Mouse (Mus musculus): ENCODE measurements at regions not wholly inside any gene's neighbourhood (a gene's known extent, or its start where the extent isn't known, plus 50 kb on each side); places are given as distances from the start of the nearest gene placed in this dataset.
A peak's percentile ranks its signal among the peaks of the same experiment; 100 is the strongest.

DNA sequence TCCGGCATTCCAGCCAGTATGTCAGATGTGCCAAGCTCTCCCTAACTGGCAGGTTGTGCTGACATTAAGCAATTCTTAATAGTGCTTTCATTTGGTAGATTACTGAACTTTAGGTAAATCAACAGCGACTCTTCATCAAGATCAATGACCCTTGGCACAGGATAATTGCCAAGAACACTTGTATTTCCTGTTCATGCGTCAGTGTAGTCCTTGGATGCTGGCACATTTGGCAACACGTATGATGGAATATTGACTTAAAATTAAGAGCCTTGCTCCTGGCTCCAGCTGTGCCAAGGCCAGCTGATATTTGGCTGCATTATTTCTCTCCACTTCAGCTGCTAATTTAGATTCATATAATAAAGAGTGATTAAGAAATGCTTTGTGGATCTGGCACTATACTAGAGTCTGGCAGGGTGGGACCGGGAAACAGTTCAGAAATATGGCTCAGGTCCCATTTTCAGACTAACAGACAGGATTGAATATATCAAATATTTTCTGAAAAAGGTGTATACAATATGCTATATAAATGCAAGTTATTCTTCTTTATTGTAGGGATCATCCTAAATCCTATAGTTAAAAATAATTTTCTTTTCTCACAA lies 365.5 kb downstream of the Mllt3 start:
- DNase-seq (ENCODE audit: extremely low spot score, low spot score), result no peak

DNA sequence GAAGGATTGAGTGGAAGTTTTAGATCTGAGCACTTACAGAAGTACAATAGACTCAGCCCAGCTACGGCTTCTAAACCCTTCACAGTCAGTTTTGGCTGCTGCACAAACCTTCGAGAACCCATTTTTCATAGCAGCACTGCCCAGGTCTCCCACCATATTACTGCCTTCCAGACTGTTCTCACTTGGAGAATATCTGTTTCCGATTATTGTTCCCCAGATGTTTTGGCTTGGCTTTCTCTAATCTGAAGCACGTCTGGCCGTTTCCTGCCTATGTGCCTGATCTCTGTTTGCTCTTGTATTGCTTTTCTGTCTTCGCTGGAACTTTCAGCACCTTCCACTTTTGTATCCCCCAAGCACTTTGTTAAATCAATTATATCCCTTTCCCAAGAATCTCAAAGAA lies 368.0 kb downstream of the Mllt3 start:
- DNase-seq (ENCODE audit: extremely low spot score, low spot score), result no peak

DNA sequence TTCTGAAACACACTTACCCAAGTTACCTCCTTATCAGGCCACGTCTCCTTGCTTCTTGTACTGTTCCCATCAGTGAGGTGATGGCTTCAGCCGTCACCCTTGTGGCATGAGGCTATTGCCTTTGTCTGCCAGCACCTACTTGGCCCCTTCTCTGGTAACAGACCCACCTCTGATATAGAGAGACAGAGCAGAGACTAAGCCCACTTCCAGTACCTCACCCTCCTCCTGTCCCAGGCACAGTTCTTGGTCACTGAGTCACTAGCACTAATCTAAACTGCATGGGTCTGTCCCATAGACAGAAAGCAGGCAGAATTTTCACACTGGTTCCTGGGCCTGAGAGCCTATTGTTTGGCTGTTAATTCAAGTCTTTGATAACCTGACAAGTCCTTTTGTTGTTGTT lies 370.3 kb downstream of the Mllt3 start:
- DNase-seq (ENCODE audit: extremely low spot score, low spot score), result no peak

DNA sequence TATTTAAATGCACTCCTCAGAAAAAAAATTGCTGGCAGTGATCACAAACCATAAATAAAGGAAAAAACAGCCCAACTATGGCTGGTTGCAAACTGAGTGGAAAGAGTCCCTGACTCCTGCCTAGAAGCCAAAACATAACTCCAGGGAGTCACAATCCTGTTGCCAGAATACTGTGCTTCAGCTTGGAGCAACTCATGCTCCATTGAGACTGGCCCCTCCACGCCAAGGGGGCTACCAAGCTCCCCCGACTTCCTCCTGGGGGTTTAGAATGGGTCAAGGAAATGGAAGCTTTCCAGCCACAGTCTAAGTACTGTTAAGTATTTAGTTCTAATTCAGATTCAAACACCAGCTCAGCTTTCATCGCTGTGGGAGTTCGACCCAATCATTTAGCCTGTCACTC lies 374.8 kb downstream of the Mllt3 start:
- no peak for DNase-seq (ENCODE audit: extremely low spot score, low spot score)

DNA sequence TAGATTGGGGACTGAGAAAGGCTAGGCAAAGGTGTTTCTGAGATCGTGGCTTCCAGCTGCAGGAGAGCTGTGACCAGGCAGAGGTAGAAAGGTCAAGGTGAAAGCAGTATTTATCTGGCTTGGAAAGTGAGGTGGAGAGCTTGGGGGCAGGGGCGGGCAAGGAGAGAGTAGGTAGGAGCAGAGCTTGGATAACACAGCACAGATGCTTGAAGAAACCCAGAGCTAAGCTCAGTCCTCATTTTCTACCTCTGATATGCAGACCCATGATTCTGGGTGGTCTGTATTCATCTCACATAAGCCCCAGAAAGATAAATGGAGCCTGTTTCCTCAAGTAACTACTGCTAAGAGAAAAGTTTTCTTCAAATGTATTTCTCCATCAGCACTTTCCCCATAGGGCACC lies 375.3 kb downstream of the Mllt3 start:
- no peak for DNase-seq (ENCODE audit: extremely low spot score, low spot score)

DNA sequence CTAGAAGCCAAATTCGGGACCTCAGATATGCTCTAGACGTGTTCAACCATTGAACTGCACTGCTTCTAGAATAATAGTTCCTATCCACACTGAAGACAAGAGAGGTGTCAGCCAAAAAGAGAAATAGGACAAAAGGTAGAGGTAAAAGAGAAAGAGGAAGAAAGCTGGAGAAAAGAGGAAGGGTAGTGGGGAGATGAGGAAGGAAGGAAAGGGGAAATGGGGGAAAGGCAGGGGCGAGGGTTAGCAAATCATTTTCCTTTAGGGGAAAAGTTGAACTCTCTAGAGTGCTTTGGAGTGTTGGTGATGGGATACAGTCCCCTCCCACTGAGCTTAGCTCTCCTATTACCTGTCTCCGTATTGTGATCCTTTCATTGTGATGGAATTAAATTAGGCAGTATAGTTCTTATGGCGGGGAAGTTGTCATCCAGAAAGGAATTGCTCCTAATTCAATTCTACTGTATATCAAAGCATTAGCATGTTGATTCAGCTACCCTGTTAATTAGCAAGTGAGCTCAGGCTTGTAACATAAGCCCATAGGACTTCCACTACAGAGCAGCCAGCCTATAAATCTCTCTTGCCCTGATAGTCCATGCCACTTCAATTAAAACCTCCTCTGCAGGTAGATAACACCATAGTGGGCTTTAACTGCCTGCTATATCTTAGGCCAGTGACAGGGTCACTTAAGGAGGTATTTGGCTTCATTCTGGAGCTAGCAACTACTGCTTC lies 379.6 kb downstream of the Mllt3 start:
- DNase-seq (ENCODE audit: extremely low spot score, low spot score), result no peak

DNA sequence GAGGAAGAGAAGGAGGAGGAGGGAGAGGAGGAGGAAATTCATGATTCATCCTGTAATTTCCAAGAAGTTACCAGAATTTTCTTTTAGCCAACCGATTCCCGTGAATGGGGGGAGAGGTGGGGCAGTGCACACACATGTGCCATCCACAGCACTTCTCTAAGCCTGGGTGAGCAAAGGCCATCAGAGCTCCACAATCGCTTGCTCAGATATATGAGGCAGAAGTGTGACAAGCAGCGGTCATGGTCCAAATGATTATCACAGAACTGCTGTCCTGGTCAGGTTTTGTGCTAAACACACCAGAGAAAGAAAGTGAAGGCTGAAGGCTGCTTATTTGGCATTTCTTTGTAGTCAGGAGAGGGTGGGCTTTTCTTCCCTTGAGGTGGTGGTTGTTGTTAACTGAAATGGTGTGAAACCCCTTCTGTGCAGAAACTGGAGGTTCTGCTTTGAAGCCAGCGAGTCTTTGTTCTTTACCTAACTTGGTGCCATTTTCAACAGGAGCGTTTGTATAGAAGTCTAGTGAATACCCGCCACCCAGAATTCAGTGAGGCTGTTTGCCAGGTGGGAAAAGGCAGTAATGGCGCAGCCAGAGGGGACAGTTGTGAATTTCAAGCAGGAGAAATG lies 380.7 kb downstream of the Mllt3 start:
- DNase-seq (ENCODE audit: extremely low spot score, low spot score), result no peak

DNA sequence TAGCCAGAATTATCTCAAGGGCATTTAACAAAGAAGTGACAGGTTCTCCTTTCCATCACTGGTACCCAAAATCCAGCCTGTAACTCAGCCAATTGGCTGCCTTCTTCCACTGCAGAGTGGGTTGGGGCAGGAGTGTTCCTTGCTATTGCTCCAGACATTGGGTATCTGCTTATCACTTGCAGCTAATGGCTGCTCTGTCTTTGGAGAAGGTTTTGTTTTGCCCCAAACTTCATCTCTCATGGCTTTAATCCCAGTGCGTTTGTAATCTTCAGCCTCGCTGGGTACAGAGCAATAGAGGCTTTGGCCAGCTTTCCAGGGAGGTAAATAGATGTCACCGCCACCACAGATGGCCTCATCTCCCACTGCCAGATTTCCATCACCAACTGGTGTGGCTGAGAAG lies 381.9 kb downstream of the Mllt3 start:
- no peak for DNase-seq (ENCODE audit: extremely low spot score, low spot score)

DNA sequence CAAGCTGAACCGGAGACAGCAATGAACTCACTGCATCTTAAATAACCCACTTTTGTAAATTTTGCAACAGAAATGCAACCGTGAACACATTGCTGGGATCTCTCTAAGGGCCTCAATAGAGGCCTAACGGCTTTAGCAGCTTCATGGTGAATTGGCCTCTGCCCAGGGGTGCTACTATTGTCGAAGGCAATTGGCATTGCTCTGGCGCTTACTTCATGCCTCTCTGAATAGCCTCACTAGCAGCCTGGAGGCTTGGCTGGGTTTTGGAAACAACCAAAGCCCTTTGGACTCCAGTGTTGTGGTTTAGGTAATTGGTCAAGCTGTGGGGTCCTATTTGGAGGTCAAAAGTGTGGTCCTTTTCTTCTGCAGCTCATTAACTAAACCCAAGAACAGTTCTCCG lies 382.3 kb downstream of the Mllt3 start:
- DNase-seq (ENCODE audit: extremely low spot score, low spot score), result no peak

DNA sequence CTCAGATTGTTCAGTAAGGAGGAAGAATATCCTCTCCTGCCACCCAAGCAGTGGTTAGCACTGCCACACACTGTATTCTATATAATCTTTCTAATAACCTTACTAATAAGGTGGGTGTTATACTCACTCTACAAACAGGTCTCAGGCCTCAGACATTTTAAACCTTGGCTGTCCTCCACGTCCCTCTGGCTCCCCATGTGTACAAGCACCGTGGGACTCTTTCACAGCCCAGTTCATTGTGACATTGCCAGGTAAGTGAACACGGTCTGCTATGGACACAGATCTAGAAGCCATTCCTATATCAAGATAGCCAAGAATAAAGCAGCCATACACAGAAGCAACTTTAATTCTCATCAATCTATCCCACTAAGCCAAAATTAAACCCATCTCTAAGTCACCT lies 382.8 kb downstream of the Mllt3 start:
- DNase-seq (ENCODE audit: extremely low spot score, low spot score), result no peak

DNA sequence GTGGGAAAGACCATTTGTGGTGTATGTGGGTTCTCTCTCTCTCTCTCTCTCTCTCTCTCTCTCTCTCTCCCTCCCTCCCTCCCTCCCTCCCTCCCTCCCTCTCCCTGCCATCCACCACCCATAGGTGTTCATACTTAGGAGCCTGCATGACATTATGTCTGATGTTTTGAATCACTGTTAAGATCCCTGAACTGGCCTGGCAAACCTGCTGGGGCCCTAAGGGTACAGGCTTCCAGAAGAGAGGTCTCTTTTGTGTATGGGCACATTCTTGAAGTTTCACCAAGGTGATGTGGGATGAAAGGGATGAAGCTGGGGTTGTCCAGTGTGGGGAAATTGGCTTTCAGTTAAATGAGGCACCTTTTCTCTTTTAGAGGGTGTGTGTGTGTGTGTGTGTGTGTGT lies 384.2 kb downstream of the Mllt3 start:
- no peak for DNase-seq (ENCODE audit: extremely low spot score, low spot score)

DNA sequence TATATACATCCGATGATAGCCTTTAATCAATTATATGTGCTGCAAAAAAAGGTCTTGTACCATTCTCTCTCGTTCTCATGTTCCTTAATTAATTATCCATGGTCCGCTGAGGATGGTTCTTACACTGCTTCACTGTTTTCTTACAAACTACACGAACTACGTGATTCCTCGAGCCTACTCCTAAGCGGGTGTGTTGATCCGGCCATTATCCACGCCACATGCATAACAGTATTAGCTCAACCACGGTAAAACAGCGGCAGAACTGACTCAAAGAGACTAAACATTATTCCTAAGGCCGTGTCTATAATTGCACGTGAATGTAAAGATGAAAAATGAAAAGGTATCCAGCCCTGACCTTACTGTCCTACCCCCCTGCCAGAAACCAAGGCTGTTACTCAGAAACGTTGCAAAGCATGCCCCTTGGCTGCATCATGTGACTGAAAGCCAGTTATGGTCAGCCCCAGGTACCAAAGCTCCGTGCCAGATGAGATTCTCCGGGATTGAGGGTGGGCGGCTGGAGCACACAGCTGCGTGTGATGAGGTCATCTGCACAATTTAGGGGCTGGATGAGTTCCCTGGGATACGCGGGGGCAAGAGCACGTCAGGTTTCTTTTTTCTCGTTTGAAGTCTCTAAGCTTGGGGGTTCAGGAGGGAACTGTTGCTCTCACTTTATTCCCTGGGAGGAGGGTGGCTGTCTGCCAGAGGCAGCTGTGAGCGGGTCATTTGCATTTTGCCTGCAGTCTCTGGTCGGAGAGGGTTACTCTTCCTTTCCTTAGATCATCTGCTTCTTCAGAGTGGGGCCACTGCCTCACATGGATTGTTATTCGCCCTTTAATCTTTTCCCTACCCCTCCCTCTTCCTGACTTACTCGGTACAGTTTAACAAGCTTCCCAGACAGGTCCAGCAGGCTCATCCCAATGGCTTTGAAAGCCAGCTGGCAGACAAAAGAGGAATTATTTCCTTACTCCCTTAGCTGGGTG lies 384.9 kb downstream of the Mllt3 start:
- peak; percentile 70 for DNase-seq (ENCODE audit: extremely low spot score, low spot score)

DNA sequence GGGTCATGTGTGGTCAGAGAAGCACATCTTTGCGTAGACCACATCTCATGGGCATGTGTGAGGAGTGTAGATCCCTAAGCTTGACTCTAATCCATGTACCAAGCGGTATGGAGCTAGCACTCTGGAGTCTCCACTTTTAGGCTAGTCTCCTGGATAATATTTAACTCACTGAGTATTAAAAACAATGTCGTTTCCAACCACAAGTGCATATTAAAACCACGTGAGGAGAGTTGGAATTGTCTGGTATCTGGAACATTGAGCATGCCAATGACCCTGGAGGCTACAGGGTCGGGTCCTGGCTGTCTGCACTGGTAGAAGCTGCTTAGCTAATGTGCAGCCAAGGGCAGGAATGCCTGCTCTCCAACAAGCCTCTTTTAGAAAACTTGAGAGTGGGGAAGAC lies 391.2 kb downstream of the Mllt3 start:
- DNase-seq (ENCODE audit: extremely low spot score, low spot score), result no peak

DNA sequence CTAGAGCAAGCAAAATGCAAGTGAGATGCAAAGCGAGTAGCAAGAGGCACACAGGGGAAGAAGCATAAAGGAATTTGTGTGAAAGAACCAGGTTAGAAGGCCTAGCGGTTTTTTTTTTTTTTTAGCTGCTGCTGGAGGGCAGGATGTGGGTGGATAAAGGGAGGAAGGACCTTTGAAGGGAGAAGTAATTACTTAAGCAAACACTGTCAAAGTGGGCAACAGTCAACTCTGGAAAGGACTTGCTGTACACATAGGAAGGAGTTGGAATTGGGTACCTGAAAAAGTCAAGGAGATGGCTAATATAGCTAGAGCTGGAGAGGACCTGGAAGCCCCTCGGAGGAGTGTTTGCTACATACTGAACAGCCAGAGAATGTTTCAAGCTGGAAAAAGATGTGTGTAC lies 391.6 kb downstream of the Mllt3 start:
- DNase-seq (ENCODE audit: extremely low spot score, low spot score), result no peak

DNA sequence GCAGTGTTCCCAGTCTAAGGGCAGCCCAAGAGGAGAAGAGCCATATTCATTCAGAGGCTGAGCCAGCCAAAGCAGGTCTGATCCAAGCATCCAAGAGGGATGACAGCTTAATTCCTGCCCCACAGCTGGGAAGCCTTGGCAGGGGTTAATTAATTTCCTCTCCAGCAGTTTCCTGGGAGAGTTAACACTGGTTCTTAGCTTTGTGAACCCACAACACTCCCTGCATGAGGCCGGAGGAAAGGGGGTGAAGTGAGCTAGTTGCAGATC lies 394.9 kb downstream of the Mllt3 start:
- DNase-seq (ENCODE audit: extremely low spot score, low spot score), result no peak

DNA sequence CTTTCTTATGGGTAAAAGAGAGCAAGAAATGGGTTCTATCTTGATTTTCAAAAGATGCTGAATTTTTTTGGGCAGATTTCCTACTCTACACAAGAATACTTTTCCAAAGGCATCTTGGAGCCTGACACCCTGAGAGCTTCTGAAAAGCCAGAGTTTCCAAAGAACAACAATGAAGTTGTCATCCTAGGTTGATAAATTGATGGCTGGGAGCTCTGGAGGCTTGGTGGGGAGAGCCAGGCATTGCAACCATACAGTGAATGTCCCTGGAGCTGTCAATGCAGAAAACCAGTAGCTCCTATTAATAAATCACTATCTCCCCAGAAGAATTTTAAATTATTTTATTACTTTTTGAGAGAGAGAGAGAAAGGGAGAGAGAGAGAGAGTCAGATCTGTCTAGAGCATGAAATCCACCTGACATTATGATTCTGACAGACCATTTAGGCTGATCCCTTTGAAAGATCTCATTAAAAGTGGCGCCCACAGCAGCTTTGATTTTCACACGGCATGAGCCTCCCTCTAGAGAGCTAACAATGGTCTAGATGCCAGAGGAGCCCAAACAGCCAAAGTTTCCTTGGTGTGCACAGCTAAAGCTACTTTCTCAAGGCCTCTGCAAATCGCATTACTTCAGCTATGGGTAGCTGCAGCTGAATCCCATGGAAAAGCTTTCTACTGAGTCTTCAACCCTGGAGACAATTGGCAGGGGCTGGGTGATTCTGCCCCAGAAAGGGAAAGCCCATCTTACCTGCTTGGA lies 395.4 kb downstream of the Mllt3 start:
- no peak for DNase-seq (ENCODE audit: extremely low spot score, low spot score)

DNA sequence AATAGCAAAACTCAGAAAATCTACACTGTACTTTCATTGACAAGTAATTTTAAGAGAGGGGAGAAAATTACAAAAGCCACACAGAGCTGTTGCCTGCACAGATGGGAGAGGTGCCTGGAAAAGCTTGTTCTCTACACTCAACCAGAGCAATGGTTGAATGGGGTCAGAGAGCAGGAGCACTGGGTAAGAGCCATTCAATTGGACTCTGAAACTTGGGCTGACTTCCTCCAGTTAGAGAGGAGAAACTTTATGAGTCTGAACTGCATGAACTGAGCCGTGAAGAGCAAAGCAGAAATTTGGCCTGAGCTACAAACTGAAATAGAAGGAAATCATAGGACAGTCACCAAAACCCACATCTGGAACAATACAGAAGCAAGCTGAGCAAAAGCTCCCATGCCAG lies 380.8 kb upstream of the Slc24a2 start:
- DNase-seq (ENCODE audit: extremely low spot score, low spot score), result no peak

DNA sequence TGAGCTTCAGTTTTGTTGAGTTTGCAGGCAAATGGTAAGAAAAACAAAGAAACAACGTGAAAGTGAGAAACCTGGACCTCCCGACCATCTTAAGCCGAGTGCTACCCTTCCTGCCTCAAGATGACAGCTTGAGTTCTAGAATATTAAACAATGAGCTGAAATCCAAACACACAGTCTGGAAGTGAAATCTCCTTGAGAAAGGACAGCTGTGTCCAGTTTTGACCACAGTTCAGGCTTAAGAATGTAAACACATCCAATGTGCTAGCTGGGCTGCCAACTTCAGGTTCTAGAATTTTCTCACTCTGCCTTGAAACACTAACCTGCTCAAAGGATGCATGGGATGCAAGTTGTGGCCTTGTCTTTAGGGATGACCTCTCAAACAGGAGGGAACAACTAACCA lies 363.4 kb upstream of the Slc24a2 start:
- no peak for DNase-seq (ENCODE audit: extremely low spot score, low spot score)

DNA sequence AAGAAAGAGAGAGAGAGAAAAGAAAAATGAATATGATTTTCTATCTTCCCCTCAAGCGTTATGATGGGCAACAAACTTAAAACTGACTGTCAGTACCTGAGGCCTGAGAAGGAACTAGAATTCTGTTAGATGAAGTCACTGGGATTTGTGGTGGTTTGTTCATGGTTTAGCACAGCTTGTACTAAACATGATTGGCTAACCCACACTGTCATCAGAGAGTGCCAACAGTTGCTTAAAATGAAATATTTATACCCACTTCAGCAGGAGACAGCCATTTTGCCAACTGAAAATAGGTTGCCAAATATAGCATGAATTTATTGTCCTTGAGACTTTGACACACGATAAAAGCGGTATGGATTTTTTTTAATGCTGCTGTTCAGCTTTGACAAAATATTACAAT lies 360.5 kb upstream of the Slc24a2 start:
- no peak for DNase-seq (ENCODE audit: extremely low spot score, low spot score)

DNA sequence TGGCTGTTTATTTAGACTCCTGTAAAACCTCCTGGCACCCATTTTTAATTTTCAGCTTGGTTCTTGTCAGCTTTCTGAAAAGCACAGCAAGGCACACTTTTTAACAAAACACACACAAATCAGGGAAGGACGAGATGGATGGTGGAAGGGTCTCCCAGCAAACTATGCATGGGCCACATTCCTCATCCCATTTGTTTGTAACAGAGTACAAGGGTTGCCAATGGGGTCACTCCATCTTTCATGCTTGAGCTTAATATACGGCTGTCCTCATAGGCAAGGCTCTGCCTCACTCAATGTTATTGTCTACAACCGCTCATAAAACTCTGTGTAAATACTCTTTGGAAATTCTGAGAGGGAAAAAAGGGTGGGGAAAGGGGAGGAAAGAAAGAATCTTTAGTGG lies 347.9 kb upstream of the Slc24a2 start:
- peak; percentile 25 for DNase-seq (ENCODE audit: extremely low spot score, low spot score)

DNA sequence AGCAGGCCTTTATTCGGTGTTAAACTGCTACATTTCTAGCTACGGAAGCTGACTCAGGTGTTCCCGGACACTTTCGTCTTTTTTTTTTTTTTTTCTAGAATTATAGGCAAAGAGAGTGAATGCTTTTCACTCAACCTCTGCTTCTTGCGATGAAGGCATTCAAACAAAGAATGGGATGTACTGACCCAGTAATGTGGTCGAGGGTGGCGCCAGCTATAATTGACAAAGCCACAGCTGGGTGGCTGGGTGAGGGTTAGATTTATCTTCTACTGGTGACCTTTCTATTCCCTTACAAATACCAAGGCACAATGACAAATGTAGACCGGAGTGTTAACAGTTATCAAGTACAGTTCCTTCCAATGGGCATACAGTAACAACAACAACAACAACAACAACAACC lies 340.7 kb upstream of the Slc24a2 start:
- DNase-seq (ENCODE audit: extremely low spot score, low spot score), result no peak
